Mouse (Mus musculus) c-Kit-positive CD71-negative TER-119-negative erythroid progenitor cells, embryonic 14.5 days (primary cell): ENCODE measurements around the gene Mall.

Experiments
- DNase-seq: peaks from one replicate; pipeline ENCODE4 v3.0.0-alpha.2; 2013; ENCODE audit warnings: low read depth

The Mall gene

DNA sequence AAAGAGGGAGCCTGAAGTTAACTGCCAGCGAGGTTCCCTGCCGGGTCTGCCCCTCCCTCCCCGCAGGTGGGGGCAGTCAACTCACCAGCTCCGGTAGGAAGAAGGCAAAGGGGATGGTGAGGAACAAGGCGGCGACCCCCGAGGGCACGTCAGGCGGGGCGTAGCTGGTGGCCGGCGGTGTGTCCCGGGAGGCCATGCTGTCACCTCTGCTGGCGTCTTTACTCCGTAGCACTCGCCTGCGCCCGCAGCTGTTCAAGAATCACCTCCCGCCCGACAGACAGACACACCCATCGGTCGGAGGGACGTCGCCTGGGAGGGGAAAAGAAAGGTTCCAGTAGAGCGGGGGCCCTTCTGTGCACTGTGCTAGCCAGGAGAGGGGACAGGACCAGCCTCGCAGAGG is at the start of gene Mall:
Mall (minus strand) TSS at position 262 of the 400 bp plus-strand sequence.
- no peak for DNase-seq

DNA sequence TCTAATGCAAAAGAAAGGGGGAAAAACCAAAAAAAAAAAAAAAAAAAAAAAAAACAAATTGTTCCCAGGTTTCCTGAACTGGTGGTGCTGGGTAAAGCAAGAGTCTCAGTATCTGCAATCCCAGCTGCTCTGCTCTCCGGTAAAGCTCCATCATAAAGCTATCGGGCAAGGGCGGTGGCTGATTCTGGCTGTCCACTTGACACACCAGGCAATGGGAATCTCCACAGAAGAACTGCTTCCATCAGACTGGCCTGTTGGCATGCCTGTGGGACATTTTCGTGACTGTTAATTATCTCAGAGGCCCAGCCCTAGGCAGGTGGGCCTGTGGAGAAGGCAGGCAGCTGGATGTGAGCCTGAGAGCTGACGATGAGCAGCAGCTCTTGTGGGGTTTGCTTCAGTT is 48.7 kb upstream of the Mall start:
- DNase-seq = no peak

DNA sequence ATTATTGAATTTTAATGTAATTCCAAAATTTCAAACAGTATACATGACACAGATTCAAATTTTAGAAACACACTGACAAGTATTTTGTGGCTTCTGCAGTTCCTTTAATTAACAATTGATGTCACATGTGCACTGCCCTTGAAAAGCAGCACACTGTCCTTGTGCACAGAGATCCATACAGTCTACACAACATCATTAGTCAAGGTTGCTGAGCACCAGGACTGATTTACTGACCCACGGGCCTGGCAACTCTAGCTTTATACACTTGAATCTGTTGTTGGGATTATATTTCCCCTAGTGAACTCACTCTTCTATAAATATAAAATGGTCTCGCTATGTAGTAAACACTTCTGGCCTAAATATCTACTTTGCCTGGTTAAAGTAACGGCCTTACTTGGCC is 45.3 kb upstream of the Mall start:
- no peak for DNase-seq

DNA sequence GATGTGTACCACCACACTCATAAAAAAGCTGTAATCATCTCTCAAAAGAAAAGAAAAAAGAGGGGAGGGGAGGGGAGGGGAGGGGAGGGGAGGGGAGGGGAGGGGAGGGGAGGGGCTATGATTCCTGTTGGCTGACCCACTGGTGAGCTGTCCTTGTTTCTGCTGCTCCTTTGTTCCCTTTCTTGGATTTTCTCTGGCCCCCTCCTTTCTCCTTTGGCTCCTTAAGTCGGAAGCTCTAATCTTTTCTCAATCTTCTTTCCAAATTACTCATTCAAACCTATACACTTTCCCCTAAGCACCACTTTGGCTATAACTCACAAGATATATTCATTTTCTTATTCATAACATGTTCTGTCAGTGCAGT is 44.8 kb upstream of the Mall start:
- DNase-seq = no peak

GRCm38 (mm10) chr2:127773938-127774577 is 44.3 kb upstream of the Mall start:
- no peak for DNase-seq

- no peak for DNase-seq
Measured at GRCm38 (mm10) chr2:127761587-127761986, 31.9 kb upstream of the Mall start.

DNA sequence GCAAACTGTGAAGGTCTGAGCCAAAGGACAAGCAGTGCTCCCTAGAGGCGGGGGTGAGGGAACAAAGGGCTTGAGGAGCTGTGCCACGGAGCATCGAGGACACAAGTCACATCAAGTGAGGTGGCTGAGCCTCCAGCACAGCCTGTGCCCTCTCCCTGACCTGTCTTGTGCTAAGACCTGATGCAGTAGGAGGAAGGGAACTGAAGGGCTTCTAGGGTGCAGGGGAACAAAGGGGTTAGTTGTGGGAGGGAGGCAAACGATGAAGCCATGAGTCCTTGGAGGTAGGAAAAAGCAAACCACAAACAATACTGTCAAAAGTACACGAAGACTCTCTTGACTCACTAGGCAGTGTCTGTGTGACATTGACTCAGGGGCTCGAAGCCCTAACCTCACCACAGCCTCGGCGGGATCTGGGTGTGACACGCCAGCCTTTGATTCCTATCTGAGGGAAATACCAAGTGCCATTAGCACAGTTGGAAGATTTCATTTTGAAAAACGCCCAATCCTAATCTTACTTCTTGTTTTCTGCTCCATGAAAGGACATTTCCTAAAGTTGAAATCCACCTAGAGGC is 30.8 kb upstream of the Mall start:
- no peak for DNase-seq

DNA sequence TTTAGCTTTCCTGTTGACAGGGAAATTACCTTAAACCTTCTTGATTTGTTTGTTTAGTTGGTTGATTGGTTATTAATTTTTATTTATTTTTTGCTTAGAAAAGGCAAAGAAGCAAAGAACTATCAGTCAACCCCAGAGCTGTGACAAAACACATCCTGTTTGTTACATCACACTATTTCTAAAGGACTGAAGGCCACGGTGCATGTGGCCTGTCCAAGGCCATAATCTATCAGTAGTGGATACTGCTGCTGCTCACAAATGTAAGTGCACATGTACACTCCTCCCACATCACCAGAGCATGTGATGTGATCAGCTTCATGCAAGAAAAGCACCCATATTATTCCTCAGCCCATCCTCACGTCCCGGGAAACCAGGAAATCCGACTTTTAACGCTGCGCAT is 30.3 kb upstream of the Mall start:
- DNase-seq = no peak

DNA sequence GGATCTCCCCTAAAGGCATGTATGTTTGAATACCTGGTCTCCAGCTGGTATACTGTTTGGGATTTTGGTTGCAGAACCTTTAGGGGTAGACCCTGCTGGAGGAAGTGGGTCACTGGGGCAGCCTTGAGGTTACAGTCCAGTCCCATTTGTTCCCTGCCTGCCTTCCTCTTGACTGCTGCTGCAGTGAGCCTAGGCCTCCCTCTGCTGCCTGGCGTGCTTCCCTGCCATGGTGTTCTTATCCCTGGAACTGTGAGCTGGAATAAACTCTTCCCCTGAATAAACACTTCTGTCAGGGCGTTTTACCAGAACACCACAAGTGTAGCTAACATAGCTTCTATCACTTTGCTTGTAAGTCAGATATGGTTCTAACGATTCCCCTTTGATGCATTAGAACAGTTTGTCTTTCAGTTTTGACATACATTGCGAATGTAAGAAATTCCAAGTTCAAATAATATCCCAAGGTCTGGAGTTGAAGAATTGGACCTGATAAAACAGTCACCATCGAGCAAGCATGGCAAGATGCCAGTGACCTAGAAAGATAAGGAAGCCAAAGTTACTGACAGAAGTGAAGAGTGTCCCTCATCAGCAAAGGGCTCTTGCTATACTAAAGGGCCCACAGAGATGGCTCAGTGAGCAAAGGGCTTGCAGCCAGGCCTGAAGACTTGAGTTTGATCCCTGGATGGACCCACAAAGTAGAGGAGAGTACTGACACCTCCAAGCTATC is 29.6 kb upstream of the Mall start:
- no peak for DNase-seq

GRCm38 (mm10) chr2:127757171-127757570 is 27.4 kb upstream of the Mall start:
- DNase-seq = no peak

- no peak for DNase-seq
Measured at GRCm38 (mm10) chr2:127754113-127754512, 24.4 kb upstream of the Mall start.

GRCm38 (mm10) chr2:127751849-127752610 is 22.3 kb upstream of the Mall start:
- DNase-seq = no peak

DNA sequence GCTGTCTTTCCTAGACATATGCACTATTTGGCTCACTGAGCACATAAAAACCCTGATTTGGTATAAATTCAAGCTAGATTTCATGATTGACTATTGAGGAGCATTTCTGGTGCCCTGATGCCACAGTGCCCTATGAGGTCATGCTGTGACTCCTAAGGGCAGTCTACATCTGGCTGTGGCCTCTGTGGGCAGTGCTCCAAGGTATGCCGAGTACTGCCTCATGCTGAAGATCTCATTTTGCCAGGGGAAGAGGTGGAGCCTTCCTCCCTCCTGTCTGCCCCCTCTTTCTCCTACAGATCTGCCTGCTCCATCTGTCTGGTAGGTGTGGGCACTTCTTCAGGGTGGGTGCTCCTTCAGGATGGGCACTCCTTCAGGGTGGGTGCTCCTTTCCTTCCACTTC is 19.6 kb upstream of the Mall start:
- DNase-seq = no peak

DNA sequence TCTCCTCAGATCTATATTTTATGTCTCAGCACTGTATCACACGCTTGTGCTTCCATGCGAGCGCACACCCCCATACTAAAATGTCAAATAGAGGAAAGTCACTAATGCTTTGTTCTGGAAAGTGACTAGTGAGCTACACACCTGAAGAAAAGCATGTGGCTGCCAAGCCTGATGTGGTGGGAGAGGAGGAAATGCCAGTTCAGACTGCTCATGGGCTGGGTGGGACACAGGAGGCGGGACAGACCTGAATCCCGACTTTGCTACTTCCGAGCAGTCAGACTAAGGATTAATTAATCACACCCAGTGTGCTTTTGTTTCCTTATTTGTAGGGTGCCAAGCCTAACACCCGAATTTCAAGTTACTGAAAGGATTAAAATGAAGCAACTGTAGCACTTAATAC is 18.6 kb upstream of the Mall start:
- no peak for DNase-seq

GRCm38 (mm10) chr2:127742637-127743036 is 12.9 kb upstream of the Mall start:
- no peak for DNase-seq

GRCm38 (mm10) chr2:127740756-127741519 is 11.2 kb upstream of the Mall start:
- no peak for DNase-seq

GRCm38 (mm10) chr2:127737885-127738284 is 8.2 kb upstream of the Mall start:
- no peak for DNase-seq

DNA sequence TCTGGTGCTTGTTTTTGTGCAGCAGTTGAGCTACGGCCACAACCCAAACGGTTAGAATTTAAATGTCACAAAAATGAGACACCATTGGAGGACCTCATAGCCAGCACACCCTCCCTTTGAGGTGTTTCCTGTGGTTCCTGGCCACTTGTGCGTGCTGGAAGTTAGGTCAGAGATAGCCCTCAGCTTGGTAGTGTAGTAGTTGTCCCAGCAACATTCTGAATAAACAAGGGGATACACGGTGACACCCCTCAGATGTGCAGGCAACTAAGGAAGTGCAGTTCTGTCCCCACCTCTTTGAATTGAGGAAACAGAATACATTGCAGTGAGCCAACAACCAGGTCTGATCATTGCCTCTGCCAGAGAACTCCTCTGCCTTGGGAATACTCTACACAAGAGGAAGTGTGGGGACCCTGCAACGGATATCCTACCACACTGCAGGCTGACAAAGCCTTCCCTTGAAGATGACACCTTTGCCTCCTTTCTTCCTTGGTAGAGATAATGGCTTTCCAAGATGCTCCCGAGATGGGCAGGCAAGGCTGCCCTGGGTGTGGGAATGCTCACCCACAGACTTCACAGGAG is 7.0 kb upstream of the Mall start:
- DNase-seq = no peak

DNA sequence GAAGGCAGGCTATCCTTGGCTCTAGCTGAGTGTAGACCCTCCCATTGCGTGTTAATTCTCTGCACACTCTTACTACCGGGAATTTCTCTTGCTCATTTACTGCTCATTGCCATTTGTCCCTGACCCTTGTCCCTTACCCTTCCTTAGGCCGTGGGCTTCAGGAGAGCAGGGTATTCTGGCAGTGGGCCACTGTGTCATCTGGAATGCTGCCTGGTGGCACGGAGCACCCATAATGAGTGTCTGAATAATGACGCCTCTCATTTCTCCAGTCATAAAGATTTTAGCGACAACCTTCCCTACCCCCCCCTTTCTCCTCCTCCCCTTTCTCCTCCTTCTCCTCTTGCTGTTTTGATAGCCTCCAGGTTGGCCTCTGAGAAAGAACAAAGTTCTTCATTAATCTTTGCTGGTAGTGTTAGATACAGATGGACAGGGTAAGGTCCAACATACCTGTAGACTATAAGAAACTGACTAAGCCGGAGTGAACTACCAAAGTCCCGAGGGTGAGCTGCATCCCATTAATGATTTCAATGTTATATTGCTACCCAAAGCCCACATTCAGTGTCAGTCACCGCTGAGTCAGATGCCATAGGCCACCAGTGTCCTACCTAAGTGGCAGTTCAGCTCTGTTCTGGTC is 5.9 kb upstream of the Mall start:
- no peak for DNase-seq

GRCm38 (mm10) chr2:127734889-127735288 is 5.2 kb upstream of the Mall start:
- DNase-seq = no peak

- DNase-seq = no peak
Measured at GRCm38 (mm10) chr2:127730301-127730997, 717 bp upstream of the Mall start.
